Mouse (Mus musculus) liver, adult (tissue): ENCODE data around the gene Cst3.

Source experiments
- GATA4 ChIP-seq: IDR thresholded peaks from 2 replicates; pipeline ENCODE4 v1.6.1; 2014; ENCODE audit warnings: mild to moderate bottlenecking, low read length; ENCODE audit not compliant: insufficient replicate concordance

Gene Cst3

DNA sequence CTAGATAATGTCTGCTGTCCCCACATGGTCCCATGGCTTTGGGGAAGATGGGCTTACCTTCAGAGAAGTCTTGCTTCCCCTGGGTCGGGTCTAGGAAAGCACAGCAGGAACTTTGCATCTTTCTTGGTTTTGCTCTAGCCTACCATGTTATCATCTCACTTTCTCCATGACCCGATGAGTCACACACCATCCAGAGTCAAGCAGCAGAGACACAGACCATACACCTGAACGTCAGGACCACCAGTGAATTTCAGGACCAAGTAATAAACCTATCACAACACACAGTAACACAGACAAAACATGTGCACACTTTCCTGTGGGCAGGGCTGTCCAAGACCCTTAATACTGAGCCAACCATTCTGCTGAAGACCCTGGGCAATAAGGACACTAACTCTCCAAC is 5.0 kb downstream of the Cst3 start:
- TF ChIP-seq GATA4, result no peak

DNA sequence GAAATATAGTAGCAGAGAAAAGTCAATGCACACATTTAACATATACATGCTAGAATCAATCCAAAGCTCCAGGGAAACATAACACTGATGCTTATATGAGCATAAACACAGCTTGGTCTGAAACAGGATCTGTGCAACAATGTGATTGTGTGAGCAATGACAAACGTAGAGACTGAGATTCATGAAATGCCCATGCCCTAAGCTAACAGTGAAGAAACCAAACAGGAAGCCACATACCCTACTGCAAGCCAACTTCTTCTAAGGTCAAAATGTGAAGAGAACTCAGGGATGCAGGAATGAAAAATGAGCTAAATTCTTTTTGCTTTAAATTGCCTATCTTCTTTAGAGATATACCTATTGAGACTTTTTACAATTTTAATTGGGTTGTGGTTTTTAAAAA is 6.5 kb downstream of the Cst3 start:
- TF ChIP-seq GATA4, result no peak

DNA sequence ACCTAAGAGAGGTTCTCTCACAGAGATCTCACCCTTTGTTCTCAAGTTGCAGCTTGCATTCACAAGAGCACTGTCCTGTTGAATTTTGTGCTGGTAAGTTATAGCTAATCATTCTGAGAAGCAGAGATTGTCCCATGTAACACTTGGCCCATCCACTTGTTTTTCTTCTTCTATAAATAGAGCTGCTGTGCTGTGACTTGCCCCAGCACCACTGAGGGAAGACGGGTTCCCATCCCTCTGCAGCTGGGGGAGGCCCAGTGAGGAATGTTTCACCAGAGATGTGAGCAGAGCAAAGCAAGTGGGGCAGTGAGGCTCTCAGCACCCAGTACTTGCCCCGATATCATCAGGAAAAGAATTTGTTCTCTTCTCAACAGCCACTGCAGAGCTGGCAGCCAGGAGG is 10.5 kb downstream of the Cst3 start, which contains the start of gene 9230104L09Rik:
Gene 9230104L09Rik, minus strand, starts transcription at position 73 of the 400 bp plus-strand sequence.
- no peak for TF ChIP-seq GATA4

DNA sequence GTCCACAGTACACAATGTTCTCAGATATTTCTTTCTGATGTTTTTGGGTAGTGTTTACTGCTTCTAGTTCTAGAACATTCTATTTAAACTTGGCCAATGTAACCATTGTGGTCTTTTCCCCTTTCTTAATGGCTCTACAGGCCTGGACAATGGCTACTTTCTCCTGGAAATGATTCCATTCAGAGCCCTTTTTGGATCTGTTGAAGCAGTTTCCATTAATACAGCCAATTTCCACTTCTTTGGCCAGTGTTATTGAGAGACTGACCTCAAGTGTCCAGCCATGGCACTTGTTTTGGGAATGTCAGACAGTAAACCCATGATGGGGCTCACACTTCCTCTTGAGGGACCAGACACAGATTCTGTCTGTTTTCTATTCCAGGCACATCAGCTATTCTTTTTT is 13.8 kb downstream of the Cst3 start:
- TF ChIP-seq GATA4, result no peak

DNA sequence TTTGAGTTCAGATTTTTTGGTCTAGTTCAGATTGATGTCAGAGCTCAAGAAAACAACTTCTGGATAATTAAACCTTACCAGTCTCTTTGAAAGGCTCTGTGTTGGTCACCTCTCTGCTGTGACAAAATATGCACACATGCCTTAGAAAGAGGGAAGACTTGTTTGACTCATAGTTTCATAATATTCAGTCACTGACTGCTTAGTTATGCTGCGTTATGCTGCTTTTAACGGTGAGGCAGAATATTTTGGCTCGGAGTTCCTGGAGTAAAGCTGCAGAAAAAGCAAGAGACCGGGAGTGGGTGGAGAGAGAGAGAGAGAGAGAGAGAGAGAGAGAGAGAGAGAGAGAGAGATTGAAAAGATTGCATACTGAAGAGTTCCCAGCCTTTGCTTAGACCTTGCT is 14.5 kb downstream of the Cst3 start:
- no peak for TF ChIP-seq GATA4

DNA sequence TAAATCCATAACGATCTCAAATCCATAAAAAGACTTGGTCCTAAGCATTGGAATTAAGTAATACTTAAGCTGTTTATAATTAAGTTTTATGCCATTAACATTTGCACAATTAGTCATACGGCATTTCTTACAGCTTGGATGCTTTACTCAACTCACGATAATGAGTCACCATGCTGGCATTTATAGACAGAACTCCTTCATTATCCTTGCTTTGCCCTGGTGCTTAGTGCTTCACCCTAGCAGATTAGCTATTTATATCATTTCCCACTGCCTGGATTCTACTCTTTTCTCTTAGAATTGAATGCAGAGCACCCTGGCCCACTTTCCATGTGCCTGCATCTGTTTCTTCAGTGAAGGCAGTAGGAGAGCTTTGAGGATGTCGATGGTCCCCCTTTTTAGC is 18.0 kb downstream of the Cst3 start:
- TF ChIP-seq GATA4, result no peak

DNA sequence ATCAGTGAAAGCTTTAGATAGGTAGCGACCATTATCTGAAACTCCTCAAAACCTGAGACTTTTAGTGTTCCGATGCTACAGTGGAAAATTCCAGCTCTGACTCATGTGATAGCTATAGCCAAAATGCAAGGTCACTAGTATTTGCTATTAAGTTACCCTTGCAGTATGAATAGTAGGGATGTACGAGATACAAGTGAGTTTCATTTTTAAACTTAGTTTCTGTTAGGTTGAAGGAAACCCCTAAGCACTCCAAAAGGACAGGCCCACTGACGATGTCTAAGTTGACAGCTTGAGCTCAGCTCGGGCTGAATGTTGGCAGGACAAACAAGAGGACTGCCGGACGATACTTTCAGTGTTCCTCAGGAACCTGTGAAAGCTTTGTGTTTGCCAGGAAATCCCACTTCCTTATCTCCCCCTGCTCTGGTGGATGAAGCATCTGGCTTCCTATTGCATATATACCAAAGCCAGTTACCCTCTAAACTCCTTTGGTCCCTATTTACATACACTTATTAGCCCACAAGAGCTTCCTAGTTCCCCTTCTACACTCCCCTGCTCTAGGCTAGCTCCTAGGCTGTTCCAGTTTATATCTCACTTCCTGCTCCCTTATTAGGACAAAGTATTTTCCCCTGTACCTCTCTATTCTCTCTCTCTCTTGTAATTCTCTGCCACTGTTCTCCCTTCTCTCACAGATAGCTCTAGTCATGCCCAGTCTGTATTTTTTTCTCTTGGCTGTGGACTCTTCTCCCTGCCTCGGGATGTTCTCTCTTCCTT is 18.7 kb downstream of the Cst3 start:
- TF ChIP-seq GATA4, result no peak

DNA sequence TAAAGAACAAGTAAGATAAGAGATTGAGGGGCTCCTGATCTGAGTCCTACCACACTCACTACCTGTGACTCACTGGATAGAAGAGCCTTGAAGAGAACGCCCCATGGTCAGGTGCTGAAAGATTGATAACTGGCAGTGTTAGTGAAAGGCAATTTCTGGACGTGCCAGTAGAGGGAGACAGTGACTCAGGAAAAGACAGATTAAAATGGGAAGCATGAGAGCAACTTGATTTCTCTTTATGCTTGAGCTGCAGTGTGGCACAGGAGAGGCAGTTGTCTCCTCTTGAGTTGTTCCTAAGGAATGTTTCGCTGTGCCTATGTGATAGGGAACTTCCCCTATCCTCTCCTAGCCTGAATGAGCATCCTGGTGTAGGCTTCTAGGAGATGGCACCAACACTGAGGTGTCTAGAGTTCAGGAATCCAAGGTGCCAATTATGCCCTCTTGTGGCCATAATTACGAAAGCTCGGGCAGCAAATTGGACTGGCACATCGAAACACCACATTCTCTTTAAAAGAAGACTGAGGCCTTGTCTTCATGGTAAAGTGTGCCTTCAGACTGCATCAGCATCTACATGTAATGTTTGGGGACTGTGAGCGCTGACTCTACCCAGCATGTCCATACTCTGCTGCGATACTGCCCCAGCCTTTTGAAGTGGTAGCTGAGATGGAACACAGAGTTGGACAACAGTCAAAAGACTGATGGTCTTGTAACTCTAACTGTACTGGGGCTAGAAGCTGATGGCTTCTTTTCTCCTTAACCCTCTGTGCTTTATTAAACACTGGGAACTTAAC is 24.2 kb downstream of the Cst3 start:
- no peak; the same call in 1 of the 2 replicates for TF ChIP-seq GATA4

DNA sequence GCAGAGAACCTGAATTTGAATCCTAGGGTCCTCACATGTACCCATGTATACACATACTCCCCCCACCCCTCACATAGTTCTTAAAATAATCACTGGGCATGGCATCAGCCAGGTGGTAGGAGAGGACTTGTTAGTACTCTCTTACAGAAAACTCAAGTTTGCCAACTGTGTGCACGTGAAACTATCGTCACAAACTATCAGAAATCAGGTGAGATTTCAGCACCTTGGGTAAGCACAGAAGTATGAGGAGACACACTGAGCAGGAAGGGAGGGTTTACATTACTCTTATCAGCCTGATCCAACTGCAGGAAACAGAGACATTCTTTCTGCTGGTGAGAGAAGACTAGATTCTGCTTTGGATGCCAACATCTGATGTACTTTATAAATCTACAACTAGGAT is 36.3 kb downstream of the Cst3 start:
- TF ChIP-seq GATA4, result no peak

DNA sequence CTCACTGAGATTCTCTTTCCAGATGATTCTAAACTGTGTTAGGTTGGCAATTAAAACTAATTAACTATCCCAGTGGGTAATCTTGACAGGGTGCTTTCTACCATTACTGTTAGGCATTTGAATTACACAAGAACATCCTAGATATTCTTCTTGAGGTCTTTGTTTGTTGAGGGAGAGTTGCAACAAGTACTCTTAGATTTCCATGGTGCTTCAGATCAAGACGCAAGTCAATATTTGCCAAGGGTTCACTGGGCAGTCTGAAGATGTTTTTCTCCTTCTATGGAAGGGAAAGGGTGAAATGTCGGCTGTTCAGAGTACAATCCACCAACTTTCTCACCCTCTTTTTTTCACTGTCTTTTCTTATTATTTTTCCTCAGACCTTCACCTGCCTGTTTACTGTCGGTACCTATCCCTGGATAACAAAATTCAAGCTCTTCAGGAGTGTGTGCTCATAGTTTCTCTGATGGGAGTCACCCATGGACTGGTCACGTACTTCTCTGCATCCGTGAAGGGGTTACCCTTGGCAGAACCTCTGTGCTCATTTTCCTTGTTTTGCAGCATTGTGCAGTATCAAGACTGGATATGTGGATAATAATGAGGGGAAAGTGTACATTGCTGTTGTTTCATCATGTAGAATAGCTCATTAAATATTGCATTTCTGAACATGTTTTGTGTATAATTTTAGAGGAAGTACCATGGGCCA is 37.3 kb downstream of the Cst3 start:
- no peak for TF ChIP-seq GATA4

DNA sequence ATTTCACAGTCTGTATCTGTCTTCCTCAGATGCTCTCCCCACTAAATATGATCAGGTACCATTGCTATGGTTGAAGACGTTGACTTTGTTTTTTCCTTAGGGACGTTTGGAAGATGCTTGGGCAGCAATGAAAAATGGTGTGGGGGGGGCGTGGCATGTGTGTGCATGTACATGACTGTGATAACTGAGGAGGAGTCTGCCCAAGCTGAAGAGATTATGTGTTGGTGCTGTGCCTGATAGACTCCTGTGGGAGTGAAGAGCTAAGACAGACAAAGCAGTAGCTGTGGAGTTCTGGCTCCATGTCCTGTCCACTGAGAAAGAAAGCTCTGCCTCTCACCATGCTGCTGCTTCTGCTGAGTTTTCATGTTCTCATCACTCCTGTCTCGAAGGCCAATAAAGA is 40.6 kb downstream of the Cst3 start, which contains the start of gene Cst9:
Gene Cst9, plus strand, starts transcription at position 236 of the 400 bp plus-strand sequence.
- TF ChIP-seq GATA4, result no peak

DNA sequence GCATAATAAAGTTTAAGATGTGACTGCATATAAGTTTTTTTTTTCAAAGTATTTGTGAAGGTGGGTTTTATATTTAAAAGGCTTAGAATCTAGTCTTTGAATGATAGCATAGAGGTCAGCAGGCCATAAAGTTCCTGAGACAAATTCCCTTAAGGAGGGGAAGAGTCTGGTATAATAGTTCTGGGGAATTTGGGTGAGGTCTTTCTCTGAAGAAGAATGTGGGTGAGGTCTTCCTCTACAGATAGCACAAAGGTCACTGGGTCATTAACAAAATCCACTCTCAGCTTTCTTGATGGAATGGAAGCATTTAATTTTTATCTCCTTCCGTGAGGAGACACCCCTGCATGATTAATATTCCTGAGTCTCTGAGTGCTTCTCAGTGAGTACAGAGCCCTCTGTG is 49.5 kb downstream of the Cst3 start:
- no peak for TF ChIP-seq GATA4
